Mouse (Mus musculus) limb, embryonic 15.5 days (tissue): ENCODE data around the gene Tcf15. TPM values are rescaled to one million over a fixed set of nuclear protein-coding genes. Genes with fewer than 3 reads are reported as not detected.
A peak's percentile ranks its signal among the peaks of the same experiment; 100 is the strongest.

Experiments used
- ATAC-seq: fragments of 200-750 bp; cut with Nextera tagmentation; 2 replicates; pipeline ENCODE4 v1.8.0; 2017; ENCODE audit warnings: low read depth, moderate TSS enrichment; ENCODE audit not compliant: insufficient number of reproducible peaks, low FRiP score, low TSS enrichment
- H3K27ac ChIP-seq: fragments of 300-500 bp; sonication (generic); 2 replicates; pipeline ENCODE4 v1.5.1; 2015; ENCODE audit warnings: moderate library complexity, mild to moderate bottlenecking, inconsistent platforms
- H3K27me3 ChIP-seq: fragments of 300-500 bp; sonication (generic); 2 replicates; pipeline ENCODE4 v1.6.1; 2015; ENCODE audit warnings: inconsistent platforms
- H3K36me3 ChIP-seq: fragments of 300-500 bp; sonication (generic); 2 replicates; pipeline ENCODE4 v1.6.1; 2015; ENCODE audit warnings: inconsistent platforms
- H3K4me1 ChIP-seq: fragments of 300-500 bp; sonication (generic); 2 replicates; pipeline ENCODE4 v1.6.1; 2015; ENCODE audit warnings: inconsistent platforms
- H3K4me2 ChIP-seq: fragments of 300-500 bp; sonication (generic); 2 replicates; pipeline ENCODE4 v1.6.1; 2015; ENCODE audit warnings: mild to moderate bottlenecking, inconsistent platforms
- H3K4me3 ChIP-seq: fragments of 300-500 bp; sonication (generic); 2 replicates; pipeline ENCODE4 v1.5.1; 2015; ENCODE audit warnings: mild to moderate bottlenecking, inconsistent platforms
- H3K9ac ChIP-seq: fragments of 300-500 bp; sonication (generic); 2 replicates; pipeline ENCODE4 v1.6.1; 2015; ENCODE audit warnings: inconsistent platforms
- H3K9me3 ChIP-seq: fragments of 300-500 bp; sonication (generic); 2 replicates; pipeline ENCODE4 v1.6.1; 2016; ENCODE audit warnings: inconsistent platforms
- WGBS: fragments of 180-500 bp; shearing (Covaris S2); methylation state at CpG from one replicate; pipeline ENCODE4 v1.1.7; 2015; 5-methylcytosine and 5-hydroxymethylcytosine counted together
- polyA plus RNA-seq: library from polyadenylated mRNA; unstranded; fragments of >200 nt; fragmentation: Nextera tagmentation; extraction: Ambion mirVana; gene quantifications from 2 replicates; pipeline ENCODE4 v1.2.1, GENCODE M21; 2015

Gene Tcf15
- polyA plus RNA-seq = 6.2 and 7.6 TPM in 2 replicates

DNA sequence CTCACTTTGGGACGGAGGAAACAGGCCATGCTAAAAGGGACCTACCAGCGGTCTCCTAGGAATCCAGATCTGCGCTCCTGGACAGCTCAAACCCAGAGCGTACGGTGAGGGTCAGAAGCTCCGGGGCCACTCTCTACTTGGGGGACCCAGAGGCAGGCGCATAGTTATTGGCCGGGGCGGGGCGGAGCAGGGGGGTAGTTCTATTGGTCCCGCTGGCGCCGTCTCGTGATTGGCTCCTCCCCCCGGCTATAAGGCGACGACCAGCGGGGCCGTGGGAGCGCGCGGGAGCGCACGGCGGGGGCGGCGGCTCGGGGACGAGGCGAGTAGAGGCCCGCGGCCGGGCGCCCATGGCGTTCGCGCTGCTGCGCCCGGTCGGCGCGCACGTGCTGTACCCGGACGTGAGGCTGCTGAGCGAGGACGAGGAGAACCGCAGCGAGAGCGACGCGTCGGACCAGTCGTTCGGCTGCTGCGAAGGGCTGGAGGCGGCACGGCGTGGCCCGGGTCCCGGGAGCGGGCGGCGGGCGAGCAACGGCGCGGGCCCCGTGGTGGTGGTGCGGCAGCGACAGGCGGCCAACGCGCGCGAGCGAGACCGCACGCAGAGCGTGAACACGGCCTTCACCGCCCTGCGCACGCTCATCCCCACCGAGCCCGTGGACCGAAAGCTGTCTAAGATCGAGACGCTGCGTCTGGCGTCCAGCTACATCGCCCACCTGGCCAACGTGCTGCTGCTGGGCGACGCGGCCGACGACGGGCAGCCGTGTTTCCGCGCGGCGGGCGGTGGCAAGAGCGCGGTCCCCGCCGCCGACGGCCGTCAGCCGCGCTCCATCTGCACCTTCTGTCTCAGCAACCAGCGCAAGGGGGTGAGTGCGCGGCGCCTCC lies at the start of gene Tcf15:
Gene Tcf15 (plus strand): TSS at position 283 of the 879 bp plus-strand sequence.
- ATAC-seq = peak; percentile 70; the same call in 1 of the 2 replicates
- Histone ChIP-seq H3K27ac (no peak within 1 kb of the TSS), H3K4me1 (peaks cover 32% of the 10 kb centered on the region), H3K4me3 (peak within 1 kb of the TSS; percentile 49), H3K27me3 (peaks cover 57% of the 10 kb centered on the region), H3K9me3 (no peaks in the 10 kb centered on the region), H3K9ac (peak within 1 kb of the TSS; percentile 26; the same call in 1 of the 2 replicates), H3K4me2 (peak within 1 kb of the TSS; percentile 93), H3K36me3 (no peaks in the 10 kb centered on the region)
- WGBS = under 1% methylated on average over 114 of the region's 118 CpGs

DNA sequence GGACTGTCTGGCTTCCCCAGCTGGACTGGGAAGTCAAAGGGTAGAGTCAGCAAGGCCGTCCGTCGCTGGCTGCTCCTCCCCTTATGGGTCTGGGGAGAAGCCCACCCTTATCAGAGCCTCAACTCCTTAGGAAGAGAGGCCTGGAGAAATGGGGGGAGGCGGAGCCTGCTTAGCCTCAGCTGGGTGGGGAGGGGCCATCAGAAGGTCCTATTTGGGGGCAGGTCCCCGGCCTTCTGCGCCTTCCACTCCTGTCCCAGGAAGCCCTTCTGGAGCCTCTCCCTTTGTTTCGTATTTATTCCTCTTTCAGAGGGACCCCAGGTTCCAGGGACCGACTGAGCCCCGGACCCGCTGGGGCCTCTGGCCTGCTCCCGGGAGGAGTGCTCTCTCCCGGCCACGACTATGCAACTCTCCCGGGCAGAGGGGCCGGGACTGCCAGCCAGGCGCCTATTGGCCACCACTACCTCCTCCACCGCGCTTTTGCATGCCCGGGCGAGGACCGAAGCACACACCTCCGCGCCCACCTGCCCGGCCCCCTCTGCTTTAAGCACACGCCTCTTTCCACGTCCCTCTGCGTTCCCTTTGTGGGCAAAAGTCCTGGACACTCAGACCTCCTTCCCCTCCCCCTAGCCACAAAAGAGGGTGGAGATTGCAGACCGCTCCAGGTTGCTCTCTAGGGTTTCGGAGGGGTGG lies 48.4 kb upstream of the Tcf15 start:
- Histone ChIP-seq H3K4me2 (peak overlapping the region; percentile 31), H3K36me3 (no peaks in the 10 kb centered on the region), H3K4me3 (peak overlapping the region; percentile 20), H3K27ac (no peak overlapping the region), H3K27me3 (peaks cover 79% of the 10 kb centered on the region), H3K9me3 (no peaks in the 10 kb centered on the region), H3K4me1 (peaks cover 19% of the 10 kb centered on the region), H3K9ac (no peak overlapping the region)
- ATAC-seq = no peak
- 5% methylated on average over 29 of the region's 29 CpGs for WGBS

DNA sequence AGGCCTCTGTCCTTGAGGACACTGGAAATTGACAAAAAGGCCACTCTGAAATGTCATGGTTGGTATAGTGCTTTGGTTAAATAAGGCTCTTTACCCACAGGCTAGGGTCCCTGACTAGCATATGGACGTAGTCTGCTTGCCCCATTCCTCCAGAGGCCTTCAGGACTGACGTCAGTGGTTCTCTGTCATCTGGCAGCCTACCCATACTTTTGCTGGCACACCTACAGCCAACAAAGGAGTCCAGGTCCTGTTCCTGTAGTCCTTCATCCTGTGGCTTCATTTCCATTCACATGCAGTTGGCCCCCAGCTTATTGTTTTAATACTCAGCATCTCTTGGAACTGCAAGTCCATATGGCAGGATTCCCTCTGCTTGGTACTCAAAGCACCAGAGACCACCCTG lies 46.4 kb upstream of the Tcf15 start:
- 70% methylated on average over 2 of the region's 2 CpGs for WGBS
- Histone ChIP-seq H3K9me3 (no peaks in the 10 kb centered on the region), H3K27me3 (peaks cover 66% of the 10 kb centered on the region), H3K27ac (no peak overlapping the region), H3K36me3 (no peaks in the 10 kb centered on the region), H3K4me3 (no peak overlapping the region), H3K4me1 (peaks cover 19% of the 10 kb centered on the region), H3K9ac (no peak overlapping the region), H3K4me2 (no peak overlapping the region)
- no peak for ATAC-seq

DNA sequence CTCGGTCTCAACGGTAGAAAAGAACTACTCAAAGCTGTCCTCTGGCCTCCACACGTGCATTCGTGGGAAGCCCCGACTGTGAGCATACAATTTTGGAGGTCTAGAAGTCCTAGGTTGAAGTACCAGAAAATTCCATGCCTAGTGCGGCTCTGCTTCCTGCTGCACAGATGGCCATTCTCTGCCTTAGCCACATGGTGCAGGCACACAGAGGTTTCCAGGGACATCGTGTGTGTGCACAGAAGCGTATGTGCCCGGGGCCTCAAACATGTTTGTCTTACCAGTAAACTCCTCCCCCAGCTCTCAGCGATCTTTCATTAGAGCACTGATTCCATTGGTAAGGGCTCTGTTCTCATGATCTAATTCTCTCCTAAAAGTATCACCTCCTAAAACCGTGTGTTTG lies 45.4 kb upstream of the Tcf15 start:
- Histone ChIP-seq H3K4me1 (peaks cover 18% of the 10 kb centered on the region), H3K4me2 (no peak overlapping the region), H3K36me3 (no peaks in the 10 kb centered on the region), H3K9me3 (no peaks in the 10 kb centered on the region), H3K27ac (no peak overlapping the region), H3K27me3 (peaks cover 59% of the 10 kb centered on the region), H3K4me3 (no peak overlapping the region), H3K9ac (no peak overlapping the region)
- WGBS = 73% methylated on average over 11 of the region's 11 CpGs
- no peak for ATAC-seq

DNA sequence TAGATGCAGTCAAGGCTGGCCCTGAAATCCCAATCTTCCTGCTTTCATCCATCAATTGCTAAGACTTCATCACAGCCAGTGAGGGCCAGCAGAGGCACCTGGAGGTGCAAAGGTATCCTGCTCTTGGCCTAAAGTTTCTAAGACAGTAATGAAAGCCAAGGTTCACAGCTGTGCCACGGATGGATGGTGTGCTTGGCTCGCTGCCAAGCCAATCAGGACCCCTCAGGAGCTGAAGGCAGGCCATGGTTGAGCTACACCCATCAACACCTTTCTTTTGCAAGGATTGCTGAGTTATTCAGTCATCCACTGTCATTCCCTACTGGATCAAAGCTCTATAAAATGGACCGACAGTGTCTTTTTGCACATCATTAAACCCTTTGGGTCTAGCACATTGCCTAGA lies 43.8 kb upstream of the Tcf15 start:
- no peaks in the 10 kb centered on the region for H3K36me3 ChIP-seq
- peaks cover 42% of the 10 kb centered on the region for H3K27me3 ChIP-seq
- 52% methylated on average over 3 of the region's 3 CpGs for WGBS
- H3K27ac ChIP-seq = no peak overlapping the region
- no peak overlapping the region for H3K9ac ChIP-seq
- H3K4me3 ChIP-seq = no peak overlapping the region
- H3K9me3 ChIP-seq = no peaks in the 10 kb centered on the region
- no peak for ATAC-seq
- H3K4me1 ChIP-seq = peaks cover 8% of the 10 kb centered on the region
- H3K4me2 ChIP-seq = no peak overlapping the region

DNA sequence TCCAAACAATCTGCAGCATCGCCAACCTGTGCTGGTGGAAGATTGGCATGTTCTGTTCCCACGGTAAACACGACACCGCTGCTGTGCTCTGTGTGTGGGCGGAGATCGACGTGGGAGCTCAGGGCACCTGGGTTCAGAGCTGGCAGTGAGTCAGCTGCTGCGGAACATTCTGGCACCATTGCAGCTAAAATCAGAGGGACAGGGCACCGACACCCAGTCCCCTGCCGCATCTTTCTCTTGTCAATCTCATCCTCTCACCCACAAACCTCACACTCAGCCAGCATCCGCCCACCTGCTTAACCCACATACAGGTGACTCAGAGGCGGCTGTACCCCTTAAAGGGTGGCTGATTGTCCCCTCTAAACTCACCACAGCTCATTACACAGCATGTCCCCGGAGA lies 41.6 kb upstream of the Tcf15 start:
- Histone ChIP-seq H3K27ac (no peak overlapping the region), H3K9me3 (no peaks in the 10 kb centered on the region), H3K36me3 (no peaks in the 10 kb centered on the region), H3K27me3 (peaks cover 20% of the 10 kb centered on the region), H3K9ac (no peak overlapping the region), H3K4me3 (no peak overlapping the region), H3K4me1 (peaks cover 12% of the 10 kb centered on the region), H3K4me2 (no peak overlapping the region)
- ATAC-seq = no peak
- 66% methylated on average over 13 of the region's 13 CpGs for WGBS

DNA sequence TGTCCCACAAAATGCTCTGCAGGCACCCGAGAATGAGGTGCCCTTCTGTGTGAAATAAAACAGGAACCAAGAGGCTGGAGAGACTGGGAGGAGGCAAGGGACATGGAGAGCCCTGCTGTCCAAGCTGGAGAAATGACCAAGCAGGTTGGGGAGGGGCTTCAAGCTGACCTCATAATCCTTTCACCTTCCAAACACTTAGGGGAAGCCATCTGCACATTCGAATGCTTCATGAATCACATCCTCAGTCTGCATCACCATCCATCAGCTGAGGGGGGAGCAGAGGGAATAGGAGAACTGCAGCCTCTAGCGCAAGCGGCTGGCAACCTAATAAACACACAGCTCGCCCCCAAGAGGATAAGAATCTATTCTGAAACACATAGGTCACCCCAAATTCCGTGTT lies 41.0 kb upstream of the Tcf15 start:
- WGBS = 60% methylated on average over 6 of the region's 6 CpGs
- Histone ChIP-seq H3K4me1 (peaks cover 12% of the 10 kb centered on the region), H3K36me3 (no peaks in the 10 kb centered on the region), H3K27me3 (peaks cover 15% of the 10 kb centered on the region), H3K27ac (no peak overlapping the region), H3K9me3 (no peaks in the 10 kb centered on the region), H3K4me2 (no peak overlapping the region), H3K4me3 (no peak overlapping the region), H3K9ac (no peak overlapping the region)
- ATAC-seq = no peak

DNA sequence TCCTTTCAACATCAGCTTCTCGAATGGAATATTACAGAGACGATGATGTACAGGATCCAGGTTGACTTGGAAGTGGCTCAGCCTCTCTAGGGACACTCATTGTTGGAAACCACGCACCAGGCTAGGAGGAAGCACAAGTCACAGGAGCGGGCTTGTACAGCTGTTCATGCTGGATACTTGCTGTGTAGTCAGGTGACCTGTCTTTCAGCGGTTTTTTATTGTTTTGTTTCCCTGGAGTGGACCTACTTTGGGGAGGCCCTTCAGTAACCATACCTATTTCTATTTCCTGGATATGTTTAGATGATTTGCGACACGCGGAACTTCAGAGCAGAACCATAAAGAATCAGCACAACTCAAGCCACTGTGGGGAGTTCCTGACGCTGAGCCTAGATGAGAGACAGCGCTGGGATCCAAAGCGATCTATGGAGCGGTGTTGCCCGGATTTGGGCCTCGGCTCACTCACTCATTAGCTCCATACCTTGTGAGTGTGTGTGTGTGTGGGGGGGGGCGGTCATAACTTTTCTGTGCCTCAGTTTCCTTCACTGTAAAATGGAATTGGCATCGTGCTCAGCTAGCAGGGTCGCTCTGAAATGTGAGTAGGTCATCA lies 38.5 kb upstream of the Tcf15 start:
- WGBS = 17% methylated on average over 17 of the region's 17 CpGs
- H3K9me3 ChIP-seq = no peaks in the 10 kb centered on the region
- H3K4me2 ChIP-seq = peak overlapping the region; percentile 95
- peak overlapping the region; percentile 63 for H3K4me3 ChIP-seq
- H3K27ac ChIP-seq = no peak overlapping the region
- peaks cover 8% of the 10 kb centered on the region for H3K27me3 ChIP-seq
- ATAC-seq = no peak
- peaks cover 12% of the 10 kb centered on the region for H3K4me1 ChIP-seq
- H3K9ac ChIP-seq = no peak overlapping the region
- no peaks in the 10 kb centered on the region for H3K36me3 ChIP-seq

DNA sequence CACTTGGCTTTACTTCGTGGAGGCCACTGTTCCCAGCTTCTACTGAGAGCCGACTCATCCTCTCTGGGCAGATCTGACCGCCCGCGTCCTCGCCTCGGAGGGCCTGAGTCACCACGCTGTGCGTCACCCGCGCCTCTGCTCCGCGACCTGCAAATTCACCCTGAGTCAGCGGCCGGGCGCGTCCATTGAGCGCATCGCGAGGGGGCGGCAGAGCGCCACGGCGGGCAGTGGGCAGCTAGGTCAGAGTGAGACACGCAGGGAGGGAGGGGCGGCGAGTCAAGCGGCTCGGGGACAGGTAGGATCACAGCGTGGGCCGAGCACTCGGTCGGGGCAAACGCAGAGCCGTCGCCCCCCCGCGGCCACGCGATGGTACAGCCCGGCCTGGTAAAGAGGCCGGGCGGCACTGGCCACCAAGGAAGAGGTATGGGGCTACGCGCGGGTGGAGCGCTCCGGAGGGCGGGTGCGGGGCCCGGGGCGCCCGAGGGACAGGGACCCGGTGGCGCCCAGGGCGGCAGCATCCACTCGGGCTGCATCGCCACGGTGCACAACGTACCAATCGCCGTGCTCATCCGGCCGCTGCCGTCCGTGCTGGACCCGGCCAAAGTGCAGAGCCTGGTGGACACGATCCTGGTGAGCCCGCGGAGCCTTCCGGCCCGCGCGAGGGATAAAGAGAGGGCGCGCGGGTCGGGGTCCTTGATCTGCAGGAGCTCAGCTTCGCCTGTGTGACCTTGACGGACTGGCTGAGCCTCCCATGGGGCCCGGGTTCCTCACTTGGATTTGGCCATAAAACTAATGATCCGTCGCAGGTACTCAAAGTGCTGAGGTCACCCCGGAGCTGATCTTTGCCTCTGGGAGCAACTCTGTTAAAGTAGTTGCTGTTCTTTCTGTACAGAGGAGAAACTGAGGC lies 37.8 kb upstream of the Tcf15 start, which contains the start of gene Srxn1:
Gene Srxn1 (plus strand): TSS at position 199 of the 907 bp plus-strand sequence.
- peaks cover 12% of the 10 kb centered on the region for H3K4me1 ChIP-seq
- H3K36me3 ChIP-seq = no peaks in the 10 kb centered on the region
- peaks cover 8% of the 10 kb centered on the region for H3K27me3 ChIP-seq
- peak within 1 kb of the TSS; percentile 95 for H3K4me2 ChIP-seq
- peak within 1 kb of the TSS; percentile 63 for H3K4me3 ChIP-seq
- H3K9me3 ChIP-seq = no peaks in the 10 kb centered on the region
- ATAC-seq = peak; percentile 75
- H3K27ac ChIP-seq = no peak within 1 kb of the TSS
- under 1% methylated on average over 76 of the region's 84 CpGs for WGBS
- H3K9ac ChIP-seq = peak within 1 kb of the TSS; percentile 69

DNA sequence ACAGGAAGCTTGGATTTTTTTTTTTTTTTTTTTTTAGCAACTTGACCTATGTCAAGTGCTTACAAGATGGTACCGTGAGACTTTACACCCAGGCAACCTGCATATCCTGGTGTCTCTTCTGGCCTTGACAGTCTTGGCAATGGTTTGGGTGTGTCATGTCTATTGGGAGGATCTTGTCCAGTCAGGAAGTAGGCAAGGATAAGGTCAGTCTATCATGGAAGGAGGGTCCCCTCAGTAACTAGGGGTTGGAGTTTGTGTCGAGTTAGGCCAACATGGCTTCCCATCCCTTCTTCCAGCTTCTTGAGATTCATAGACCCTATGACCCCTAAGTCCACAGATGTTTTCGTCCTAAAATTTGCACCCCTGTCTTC lies 37.2 kb upstream of the Tcf15 start:
- H3K9ac ChIP-seq = peak overlapping the region; percentile 69; the same call in 1 of the 2 replicates

DNA sequence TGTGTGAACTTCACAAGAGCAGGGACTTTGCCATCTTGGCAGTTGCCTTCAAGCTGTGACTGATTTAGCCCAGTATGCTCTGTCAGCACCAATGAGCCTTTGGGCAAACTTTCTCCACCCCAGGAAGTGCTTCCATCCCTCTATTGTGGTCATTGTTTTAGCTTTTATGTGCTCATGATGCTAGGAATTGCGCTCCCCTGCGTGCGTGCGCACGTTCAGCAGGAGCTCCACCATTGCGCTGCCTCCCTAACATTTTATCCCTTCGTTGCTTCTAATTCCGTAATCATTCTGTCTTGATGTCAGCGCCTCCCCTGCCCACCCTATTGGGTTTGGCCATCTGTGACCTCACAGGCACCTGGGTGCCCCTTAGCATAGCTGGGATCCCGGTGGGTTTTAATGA lies 36.8 kb upstream of the Tcf15 start:
- peaks cover 13% of the 10 kb centered on the region for H3K4me1 ChIP-seq
- H3K36me3 ChIP-seq = no peaks in the 10 kb centered on the region
- WGBS = 91% methylated on average over 10 of the region's 10 CpGs
- H3K4me3 ChIP-seq = no peak overlapping the region
- no peak overlapping the region for H3K9ac ChIP-seq
- peaks cover 5% of the 10 kb centered on the region for H3K27me3 ChIP-seq
- H3K27ac ChIP-seq = no peak overlapping the region
- no peaks in the 10 kb centered on the region for H3K9me3 ChIP-seq
- no peak for ATAC-seq
- H3K4me2 ChIP-seq = no peak overlapping the region

More for the DNA sequence above, 37.2 kb upstream of the Tcf15 start:
- Histone ChIP-seq H3K36me3 (no peaks in the 10 kb centered on the region), H3K4me2 (peak overlapping the region; percentile 95), H3K4me1 (peaks cover 12% of the 10 kb centered on the region), H3K9me3 (no peaks in the 10 kb centered on the region), H3K27me3 (peaks cover 8% of the 10 kb centered on the region), H3K4me3 (peak overlapping the region; percentile 63), H3K27ac (no peak overlapping the region)
- 87% methylated on average over 3 of the region's 3 CpGs for WGBS
- ATAC-seq = no peak
